Mouse (Mus musculus) urinary bladder, postnatal 10 days (tissue): ENCODE results near the gene Samd1.

Source experiments
- DNase-seq: peaks from one replicate; pipeline ENCODE4 v3.0.0; 2022; ENCODE audit warnings: low spot score

Samd1 gene

DNA sequence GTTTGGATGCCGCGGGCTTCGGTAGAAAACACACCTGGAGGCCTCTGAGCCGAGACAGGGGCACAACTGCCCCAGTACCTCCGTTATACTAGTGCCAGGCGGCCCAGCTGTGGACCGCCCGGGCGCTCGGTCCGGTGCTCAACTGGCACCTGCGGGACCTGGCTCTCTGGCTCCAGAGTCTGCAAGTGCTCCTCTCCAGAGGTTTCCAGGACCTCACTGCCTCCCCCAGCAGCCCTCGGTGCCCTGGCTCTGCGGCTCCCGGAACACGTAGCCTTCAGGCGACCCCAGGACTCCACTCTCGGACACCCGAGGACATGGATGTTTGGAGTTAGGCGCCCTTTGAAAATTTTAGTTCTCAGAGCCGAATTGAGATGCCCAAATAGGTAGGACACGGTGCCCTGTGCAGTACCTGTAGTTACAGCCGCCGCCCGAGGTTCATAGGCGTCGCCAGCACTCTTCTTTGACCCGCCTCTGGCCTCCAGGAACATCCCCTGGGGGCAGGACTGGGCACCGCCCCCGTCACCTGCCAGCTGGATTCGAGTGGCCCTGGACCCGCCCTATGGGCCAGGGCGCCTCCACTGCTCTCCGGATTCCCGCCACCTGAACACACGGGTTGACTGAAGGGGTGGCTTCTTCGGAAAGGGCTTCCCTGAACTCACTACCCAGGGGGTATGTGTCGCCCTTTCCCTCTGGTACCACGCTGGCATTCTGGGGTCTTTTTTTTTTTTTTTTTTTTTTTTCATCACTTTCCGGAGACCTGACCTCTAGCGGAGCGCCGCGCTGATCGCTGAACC, 14.4 kb downstream of the Samd1 start, which contains the start of gene 2210011C24Rik:
TSS of gene 2210011C24Rik (minus strand) at position 467 of the 794 bp plus-strand sequence.
- no peak for DNase-seq

DNA sequence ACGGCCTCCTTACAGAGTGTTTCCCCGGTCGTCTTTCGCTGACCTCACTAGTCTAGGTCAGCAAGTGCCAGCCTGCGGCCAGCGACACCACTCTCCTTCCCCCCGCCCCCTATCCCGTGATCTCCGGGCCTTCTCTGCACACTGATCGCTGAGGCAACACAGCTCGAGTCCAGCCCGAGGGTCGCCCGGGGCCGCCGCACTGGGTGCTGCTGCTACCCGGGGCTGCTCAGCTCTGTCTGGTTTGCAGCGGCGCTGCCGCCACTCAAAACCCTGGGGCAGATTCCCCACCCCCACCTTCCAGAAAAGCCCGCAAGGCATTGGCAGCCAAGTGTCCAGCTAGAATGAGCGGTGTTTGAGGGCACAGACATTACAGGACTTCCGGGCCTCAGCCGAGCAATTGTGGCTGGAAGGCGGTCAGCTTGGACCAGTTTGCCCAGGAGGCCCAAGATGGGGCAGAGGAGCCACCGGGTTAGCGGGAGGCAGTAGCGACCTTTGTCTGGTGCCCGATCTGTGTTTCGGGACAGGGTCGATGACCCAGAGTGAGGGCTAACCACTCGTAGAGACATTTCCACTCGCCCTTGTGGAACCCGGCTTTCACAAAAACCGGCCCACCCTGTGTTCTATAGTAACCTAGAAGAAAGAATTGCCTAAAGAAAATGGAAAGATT, 15.2 kb downstream of the Samd1 start:
- no peak for DNase-seq

DNA sequence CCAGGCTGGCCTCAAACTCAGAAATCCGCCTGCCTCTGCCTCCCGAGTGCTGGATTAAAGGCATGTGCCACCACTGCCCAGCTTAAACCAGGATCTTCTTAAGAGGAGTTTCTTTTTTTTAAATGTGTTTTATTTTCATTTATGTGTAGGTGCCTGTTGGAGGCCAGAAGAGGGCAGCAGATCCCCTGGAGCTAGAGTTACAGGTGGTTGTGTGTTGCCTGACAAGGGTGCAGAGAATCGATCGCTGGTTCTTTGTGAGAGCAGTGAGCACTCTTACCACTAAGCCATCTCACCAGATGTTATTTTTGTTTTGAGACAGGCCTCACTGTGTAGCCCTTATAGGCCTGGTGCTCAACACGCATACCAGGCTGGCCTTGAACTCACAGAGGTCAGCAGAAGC, 18.4 kb downstream of the Samd1 start:
- no peak for DNase-seq

DNA sequence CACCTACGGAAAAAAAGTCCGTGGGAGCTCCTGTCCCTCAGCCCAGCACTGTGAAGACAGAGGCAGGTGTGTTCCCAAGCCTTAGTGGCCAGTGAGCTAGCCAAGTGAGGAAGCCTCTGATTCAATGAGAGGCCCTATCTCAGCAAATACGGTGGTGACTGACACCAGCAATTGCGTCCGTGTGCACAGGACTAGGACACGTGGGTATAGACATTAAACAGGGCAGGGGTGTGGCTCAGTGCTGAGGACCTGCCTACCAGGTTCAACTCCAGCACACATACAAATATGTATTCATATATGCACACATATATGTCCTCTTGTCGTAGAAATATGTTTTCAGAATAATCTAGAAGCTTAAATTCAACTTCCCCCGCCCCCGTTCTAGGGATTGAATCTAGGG, 22.3 kb downstream of the Samd1 start:
- no peak for DNase-seq

DNA sequence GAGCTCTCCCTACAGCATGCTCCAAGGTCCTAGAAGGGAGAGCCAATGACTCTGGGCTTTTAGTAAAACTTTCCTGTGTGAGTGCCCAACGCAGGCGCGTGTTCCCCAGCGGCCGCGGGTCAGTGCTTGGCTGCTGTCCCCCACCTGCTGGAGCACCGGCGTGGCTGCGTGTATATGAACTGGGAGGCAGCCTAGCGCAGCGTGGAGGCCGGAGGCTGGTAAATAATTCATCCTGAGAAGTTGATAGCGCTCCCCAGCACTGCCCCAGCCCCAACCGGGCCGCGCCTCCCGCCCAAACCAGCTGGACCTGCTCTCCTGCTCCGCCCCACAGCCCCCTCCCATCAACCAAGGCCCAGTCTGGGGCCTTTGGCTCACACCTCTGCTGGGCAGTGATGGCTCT, 23.6 kb downstream of the Samd1 start, which contains the start of gene Palm3:
TSS of gene Palm3 (plus strand) at position 376 of the 400 bp plus-strand sequence.
- DNase-seq: no peak

DNA sequence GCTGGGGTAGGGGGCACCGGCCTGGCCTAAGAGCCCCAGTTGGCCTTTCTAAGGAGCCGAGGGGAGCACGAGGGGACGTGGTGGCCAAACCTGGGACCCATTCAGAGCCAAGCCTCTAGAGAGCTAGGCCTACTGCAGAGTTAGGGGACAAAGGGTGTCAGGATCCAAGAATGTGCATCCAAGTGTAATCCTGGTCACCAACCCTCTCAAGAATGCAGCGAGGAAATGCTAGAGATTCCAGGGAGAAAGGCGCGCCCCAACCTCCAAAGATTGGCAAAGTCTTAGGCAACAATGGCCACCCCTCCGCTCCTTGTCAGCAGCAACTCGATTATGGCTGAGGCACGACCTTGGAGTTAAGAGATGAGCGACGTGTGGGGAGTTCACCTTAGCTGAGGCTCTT, 24.1 kb downstream of the Samd1 start:
- no peak for DNase-seq

DNA sequence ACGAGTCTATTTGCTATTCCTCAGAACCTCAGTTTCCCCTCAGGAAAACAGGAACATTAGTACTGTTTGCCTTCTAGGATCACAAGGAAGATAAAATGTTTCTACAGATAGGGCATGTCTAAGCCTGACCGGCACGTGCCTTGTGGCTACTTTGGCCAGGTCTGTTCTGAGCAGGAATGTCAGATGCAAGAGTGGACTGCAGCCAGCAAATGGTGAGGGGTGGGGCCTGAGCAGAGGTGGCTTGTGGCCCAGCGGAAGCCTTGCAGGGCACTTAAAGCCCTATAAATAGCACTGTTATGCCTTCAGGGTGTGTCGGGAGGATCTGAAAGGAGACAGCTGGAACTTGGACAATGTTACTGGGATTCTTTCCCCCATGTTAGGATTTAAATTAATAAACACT, 25.6 kb downstream of the Samd1 start:
- no peak for DNase-seq

DNA sequence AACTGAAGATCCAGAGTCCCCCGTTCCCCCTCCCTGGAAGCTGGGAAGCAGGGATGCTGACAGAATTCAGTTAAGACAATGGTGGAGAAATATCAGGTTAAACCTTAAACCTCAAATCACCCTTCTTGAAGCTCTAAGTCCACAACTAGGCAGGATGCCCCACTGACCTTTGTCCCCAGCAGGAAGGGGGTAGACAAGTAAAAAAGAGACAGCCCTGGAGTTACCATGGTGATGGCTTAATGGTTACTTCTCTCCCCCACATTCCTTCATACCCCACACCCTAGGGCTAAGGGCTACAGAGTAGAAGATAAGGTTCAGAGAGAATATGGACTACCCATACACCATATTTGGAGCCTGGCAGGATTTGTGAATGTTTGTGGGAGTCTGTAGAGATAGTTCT, 26.2 kb downstream of the Samd1 start:
- DNase-seq: no peak

DNA sequence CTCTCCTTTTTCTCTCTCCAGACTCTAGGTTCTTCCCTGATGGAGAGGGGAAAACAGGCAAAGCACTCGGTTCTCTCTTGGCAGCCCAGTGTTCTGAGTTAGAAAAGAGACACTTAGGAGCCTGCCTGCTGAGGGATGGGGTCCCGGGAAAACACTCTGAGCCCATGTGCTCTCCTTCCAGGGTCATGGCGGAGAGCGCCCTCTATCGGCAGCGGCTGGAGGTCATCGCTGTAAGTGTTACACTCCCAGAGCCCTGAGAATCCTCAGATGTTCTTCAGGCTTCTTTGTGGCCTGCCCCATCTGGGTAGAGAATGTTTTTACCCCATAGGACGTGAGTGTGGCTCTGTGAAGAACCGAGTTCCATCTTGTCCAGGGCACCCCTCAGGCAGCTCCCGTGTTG, 26.7 kb downstream of the Samd1 start:
- DNase-seq: no peak

DNA sequence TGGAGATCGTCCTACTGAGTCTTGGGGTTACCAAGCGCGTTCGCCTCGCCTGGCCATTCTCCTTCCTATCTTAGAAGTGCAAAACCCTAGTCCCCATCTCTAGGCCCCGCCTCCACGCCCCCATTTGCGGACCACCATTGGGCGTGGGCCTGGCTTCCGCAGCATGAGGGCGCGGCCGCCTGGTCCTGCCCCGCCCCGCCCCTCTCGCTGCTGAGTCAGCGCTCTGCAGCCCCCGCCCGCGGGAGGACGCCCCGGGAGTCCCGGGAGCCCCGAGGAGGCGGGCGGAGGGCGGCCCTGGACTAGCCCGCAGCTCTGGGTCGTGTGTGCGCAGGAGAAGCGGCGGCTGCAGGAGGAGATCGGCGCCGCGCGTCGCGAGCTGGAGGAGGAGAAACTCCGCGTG, 28.4 kb downstream of the Samd1 start:
- no peak for DNase-seq

DNA sequence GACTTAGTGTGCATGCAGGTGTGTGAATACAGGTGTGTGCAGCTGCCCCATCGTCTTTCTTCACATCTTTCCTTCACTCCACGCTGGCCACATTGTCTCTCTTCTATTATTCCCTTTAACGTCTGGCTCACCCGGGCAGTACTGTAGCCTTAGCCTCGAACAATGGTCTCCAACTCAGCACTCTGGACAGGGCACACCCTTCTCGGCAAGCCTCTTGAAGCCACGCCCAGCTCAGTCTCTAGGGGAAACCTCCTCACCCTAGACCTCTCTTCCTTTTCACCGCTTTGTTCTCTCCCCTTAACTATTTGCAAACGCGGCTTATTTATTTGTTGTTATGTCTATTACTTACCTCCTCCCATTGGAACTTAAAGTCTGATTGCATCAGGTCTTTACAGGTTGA, 30.0 kb downstream of the Samd1 start:
- DNase-seq: no peak

DNA sequence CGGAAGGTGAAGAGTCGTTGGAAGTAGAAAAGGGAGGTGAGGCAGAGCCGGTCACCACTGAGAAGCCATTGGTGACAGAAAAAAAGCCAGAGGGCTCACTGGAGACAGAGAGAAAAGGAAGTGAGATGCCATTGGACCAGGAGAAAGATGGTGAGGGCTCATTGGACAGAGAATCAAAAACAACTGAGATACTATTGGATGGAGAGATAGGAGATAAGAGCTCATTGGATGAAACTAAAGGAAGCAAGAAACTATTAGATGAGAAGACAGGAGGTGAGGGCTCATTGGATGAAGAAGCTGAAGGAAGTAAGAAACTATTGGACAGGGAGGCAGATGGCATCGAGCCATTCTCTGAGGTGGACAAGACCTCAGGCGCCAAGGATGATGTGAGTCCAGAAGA, 31.8 kb downstream of the Samd1 start:
- DNase-seq: no peak

DNA sequence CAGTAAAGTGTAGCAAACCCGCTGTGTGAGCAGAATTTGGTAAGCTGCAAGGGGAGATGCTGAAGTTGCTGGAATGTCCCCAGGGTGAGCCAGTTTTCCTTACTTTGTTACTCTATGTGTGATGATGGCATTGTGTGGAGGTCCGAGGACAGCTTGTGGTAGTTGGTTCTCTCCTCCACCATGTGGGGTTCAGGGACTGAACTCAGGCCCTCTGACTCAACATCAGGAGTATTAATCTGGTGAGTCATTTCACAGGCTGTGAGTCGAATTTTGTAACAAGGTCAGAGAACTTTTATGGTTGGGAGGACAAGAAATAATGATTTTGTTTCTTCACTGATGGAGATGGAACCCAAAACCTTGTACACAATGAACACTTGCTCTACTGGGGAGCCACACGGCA, 35.3 kb downstream of the Samd1 start:
- no peak for DNase-seq

DNA sequence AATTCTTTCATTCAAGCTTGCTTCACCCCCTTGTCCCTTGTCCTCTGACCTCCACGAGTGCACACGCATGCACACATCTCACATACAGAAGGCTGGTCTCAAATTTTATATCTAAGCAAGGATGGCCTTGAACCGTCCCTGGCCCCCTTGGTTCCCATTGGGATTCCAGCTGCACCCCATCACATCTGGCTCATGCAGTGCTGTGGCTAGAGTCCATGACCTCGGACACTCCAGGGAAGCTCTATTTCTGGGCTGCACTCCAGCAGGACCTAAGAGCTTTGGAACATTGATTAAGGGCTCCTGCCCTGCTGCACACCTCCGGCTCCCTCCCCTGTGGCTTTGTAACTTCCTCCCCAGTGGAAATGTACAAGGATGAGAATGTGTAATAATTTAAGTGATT, 40.5 kb downstream of the Samd1 start:
- DNase-seq: no peak

DNA sequence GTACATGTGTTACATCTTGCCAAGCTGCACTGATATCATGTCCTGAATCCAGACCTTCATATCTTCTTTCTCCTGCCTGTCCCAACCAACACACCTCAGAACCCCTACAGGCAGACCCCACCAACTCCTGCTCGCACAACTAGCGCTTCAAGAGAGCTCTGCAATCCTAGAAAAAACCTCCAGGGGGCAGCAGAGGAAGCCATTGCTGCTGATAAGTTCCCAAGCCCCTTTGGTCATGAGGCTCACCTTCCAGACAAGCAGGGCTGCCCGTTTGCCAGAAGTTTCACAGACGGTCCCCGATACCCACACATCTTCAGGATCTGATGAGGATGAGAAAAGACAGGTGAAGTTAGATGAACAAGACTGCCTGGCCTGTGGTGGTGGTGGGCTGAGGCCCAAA, 41.6 kb downstream of the Samd1 start:
- DNase-seq: no peak

DNA sequence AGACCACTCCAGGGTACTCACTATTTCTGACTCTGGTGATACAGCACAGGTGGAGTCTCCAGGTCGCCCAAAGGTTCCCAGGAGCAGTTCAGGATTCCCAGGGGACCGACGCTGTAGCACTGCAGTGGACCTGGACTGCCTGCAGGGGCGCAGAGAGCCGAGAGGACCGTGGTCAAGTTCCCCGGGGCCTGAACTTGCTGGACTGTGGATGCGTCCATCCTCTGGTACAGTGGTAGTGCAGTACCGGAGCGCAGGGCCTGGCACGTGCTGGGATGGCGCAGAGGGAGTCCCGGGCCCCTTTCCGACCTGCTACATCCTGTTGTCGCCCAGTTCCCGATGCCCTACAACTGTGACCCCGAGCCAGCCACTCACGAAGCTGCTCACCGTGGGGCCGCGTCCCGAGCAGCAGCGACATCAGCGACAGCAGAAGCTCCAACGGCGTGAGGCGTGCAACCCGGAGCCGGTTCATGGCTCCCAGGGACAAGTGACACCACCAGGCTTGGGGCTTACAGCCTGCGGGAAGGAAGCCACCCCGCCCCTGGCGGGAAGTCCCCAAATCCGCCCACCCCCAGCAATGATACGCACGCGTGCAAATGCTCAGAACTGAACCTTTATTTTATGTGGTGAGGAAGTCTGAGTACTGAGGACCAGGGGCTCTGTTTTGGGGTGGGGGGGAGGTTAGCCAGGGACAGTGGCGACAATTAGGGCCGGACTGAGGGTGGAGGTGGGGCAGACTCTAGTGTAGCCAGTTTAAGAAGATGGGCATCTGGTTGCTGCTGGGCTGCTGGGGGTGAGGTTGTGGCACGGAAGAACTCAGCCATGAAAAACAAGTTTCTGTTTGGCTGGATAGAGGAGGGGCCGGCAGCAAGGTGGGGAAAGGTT, 44.8 kb downstream of the Samd1 start, which contains the start of gene Il27ra:
TSS of gene Il27ra (minus strand) at position 524 of the 882 bp plus-strand sequence.
- no peak for DNase-seq

DNA sequence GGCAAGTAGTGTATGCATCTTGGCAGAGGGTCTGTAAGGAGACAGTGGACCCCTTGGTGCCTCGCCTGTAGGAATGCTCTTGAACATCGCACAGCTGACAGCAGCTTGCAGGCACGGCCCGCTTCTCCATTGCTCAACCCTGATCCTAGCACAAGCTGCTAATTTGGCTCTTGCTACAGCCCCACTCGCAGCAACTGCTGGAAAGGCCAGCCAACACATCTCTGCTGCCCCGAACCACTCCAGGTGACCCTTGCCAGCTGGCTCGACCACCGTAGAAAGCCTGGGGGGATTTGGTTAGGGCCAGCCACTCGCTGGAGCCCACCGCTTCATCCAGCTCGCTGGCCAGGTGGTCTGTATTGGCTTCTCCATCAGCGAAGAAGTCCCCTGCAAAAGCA, 45.5 kb downstream of the Samd1 start:
- DNase-seq: no peak

DNA sequence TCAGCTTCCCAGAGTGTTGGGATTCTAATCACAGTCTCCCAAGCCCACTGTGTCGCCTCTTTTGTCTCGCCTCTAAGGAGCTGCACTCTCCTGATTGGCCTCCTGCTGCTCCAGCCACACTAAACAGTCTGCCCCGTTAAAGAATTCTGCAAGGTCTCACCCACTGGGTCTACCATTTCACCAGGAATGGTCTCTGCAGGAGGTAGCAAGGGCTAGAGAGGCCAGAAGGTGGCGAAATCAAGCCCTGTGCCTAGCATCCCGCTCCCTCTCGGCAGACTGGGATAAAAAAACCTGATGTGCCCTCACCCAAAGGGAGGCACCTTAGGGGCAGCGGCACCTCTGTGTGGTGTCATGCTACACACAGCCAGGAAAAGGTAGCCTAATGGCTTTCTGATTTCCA, 46.6 kb downstream of the Samd1 start:
- DNase-seq: no peak

DNA sequence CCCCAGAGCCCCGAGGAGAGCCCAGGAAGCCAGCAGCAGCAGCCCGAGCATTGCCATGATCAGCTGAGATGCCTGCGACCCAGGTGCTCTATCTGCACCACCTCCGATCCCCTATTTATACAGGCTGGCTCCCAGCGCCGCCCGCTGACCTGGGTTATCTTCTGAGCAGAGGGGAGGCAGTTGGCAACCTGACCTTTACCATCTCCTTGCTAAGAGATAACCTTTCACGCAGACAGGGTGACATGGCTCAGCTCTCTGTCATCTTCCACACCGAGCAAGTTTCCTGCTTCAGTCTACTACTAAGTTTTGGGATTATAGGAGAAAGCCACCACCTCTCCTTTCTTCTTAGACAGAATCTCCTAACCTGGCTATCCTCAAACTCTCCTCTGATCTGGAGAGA, 47.4 kb downstream of the Samd1 start, which contains the start of gene Rln3:
TSS of gene Rln3 (minus strand) at position 101 of the 400 bp plus-strand sequence.
- no peak for DNase-seq

DNA sequence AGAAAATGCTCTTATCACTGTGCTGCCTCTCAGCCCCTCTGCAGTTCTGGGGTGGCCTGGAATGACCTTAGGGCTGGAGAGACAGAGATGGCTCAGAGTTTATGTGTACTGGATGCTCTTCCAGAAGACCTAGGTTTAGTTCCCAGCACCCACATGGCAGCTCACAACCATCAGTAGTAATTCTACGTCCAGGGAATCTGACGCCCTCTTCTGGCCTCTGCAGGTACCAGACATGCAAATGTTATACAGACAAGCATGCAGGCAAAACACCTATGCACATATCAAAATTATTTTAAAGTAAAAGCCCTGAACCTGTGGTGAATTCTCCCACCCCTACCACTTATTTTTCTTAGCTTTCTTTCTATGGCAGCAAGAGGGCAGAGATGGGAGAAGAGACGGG, 49.0 kb downstream of the Samd1 start:
- no peak for DNase-seq

DNA sequence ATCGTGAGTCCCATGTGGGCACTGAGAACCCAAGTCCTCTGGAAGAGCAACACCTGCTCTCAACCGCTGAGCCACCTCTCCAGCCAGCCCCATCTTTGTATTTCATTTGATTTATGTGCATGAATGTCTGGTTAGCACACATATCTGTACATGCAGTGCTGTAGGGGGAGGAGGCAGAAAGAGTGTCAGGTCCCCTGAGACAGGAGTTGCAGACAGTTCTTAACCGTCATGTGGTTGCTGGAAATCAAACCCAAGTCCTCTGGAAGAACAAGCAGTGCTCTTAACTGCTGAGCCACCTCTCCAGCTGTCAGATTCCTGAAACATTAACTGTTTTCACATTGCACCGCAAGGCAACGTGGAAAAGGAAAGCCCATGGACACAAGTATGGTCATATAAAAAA, 50.7 kb downstream of the Samd1 start:
- no peak for DNase-seq
